Mouse (Mus musculus) gastrocnemius, postnatal 10 days (tissue): ENCODE measurements at regions not wholly inside any gene's neighbourhood (a gene's known extent, or its start where the extent isn't known, plus 50 kb on each side); places are given as distances from the start of the nearest gene placed in this dataset.

Experiments
- DNase-seq: peaks from one replicate; pipeline ENCODE4 v3.0.0; 2021; ENCODE audit warnings: mixed read lengths

DNA sequence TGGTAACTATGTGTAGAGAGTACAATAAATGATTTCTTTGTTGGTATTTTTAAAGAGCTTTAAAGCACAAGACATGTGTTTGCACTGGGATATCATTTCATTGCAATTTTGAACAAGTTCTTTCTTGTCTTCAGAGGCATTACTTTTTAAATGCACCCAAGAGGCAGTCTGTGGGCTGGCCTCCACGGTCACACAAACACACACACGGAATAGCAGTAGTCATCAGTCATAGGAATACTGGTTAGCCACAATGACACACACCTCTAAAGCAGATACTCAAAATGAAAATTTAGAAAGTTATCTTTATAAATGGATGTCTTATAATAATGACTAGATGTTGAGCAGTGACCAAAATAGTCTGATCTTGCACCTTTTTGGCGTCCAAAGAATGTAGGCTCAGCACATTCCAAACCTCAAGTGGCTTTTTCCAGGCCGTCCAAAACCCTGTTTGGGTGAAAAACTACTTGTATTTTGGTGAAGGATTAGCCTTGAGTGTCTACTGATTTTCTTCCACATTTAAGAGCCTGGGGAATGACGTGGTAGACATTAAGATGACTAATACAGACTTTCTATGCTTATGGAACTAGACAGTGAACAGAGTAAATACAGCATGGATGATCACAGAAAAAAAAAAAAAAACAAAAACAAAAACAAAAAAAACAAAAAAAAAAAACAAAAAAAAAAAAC, 658.5 kb downstream of the Inhba start:
- DNase-seq, result no peak

DNA sequence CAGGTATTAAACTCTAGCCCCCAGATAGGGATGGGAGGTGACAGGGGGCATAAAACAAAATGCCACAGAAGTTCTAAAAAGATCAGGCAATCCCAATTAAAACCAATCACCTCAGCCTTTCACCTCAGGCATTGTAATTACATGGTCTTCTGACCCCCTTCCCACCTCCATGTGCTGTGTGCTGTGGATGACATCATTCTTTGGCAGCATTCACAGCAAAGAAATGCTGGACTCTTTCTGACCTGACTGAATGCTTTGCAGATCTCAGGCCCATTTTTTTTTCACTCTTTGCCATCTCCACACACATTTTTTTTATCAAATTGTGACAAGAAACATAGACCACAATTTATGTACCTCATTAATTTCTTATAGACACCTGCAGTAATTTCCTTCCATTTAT, 659.1 kb downstream of the Inhba start:
- no peak for DNase-seq

DNA sequence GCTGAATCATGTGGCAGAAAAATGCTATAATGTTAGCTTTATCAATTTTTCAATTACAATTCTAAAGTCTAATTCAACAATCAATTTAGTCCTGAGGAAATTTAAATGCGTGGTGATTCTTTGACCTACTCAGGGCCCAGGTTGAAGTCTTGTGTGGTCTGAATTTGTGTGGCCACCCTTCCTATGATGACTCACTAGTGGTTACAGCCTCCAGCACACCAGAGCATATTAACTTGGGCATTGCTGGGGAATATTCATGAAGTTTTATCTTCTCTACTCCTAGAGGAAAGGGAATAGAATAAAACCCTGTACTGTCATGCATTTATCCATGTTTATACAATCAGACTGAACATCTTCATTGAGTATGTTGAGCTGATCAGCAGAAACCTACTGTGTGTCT, 665.2 kb downstream of the Inhba start:
- DNase-seq, result no peak

DNA sequence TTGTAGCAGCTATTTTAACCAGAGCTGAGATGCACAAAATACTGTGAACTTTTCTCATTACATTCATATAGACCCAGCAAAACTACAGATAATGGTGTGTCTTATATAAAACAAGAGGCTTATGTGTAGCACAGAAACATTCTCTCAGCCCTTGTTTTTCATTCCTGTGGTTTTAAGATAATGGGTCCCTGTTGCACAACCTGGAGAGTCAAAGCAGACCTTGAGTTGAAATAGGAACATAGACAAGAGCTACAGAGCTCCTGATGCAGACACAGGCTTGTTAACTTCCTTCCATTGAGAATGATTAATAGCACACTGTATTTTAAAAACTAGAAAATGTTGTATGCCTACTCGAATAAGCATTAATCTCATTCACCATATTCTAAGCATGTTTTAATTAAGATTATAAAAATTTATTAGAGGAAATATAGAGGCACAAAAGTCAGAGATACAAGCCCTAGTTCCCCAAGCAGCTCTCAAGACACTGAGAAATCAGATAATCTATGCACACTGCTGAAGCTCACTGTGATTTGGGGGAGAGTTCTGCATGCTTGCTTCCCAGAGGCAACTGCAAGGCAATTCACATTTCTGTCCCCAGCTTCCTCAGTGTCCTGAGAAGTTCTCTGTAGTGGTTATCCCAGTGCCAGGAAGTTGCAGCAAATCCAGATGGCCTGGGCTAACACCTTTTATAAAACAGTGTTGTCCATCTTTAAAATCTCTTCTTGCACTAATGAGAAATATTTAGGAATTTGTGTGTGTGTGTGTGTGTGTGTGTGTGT, 666.8 kb downstream of the Inhba start:
- DNase-seq, result no peak

DNA sequence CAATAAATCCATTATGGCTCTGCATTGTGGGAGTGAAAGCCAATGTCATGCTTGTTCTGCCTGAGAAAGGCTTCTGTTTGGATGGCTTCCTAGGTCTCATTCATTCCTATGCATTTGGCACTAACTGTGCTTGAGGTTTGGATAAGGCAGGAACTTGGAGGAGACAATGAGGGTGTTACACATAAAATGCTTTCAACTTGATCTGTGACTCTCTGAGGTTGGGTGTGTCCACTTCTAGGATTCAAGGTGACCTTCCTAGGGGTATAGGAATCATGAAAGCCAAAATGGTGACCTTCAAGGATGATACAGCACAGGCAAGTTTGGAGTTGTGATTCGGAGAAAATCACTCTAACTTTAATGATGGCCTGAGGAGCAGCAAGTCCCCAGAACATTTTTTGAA, 682.5 kb downstream of the Inhba start:
- no peak for DNase-seq

DNA sequence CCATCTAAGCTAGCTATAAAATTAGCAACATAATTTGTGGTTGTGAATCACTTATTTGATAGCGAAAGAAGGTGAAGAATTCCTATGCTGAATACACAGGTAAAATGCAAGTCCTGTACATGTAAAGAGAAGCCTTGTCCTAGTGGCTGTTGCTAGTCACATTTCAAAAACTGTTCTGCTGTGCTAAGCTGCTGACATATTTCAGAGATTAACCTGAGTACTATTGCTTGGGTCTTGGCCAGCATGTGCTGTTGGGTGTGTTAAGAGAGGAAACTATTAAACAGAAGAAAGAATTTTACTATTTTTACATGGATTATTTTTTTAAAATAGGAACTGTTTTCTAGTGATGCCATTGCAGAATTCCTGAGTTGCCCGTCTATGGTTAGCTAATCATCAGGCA, 689.3 kb downstream of the Inhba start:
- no peak for DNase-seq

DNA sequence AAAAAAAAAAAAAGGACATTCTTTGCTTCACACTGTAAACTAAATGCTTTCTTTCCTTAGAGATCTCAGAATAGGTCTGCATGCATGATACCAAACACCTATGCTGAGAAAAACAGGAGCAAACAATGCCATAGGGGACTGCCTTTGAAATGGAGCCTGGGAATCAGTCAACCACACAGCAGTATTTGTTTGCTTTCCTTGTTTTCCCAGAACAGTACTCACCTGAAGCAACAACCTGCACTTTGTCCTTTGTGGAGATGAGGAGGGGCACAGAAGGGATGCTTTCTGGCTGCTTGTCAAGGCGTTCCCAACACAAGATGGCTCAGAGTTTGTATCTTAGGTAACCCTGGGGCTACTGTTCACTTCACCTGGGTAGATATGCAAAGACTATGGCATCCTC, 690.5 kb downstream of the Inhba start:
- DNase-seq, result no peak

DNA sequence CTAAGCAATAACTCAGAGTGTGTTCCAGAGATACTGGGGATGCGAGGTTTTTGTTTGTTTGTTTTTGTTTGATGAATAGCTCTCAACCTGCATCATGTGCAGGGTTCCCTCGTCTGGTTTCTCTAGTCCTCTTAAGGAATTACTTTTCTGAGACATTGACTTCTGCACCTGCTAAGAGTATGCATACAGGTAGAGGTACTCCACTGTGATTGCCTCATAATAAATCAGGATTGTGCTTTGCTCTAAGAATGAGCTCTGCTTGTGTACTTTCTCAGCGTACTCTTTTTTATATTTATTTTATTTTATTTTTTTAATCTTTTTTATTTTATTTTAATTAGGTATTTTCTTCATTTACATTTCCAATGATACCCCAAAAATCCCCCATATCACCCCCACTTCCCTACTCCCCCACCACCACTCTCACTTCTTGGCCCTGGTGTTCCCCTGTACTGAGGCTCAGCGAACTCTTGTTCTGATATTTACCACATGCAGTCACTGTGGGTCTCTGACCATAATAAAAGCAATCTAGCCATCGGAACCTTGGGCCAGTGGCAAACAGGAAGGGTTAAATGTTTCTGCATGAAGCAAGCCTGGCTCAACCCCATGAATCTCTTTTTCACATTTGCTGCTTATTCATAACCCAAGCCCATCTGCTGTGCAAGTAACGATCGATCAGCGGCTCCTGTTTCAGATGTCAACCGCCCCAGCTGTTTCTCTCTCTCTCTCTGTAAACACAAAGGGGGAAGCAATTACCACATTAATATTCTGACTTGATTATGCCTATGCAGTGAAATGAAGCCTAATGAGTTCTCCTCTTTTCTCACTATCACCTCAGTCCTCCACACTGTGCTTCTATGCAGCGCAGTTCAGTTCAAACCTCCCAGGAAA, 693.8 kb downstream of the Inhba start:
- DNase-seq, result no peak

DNA sequence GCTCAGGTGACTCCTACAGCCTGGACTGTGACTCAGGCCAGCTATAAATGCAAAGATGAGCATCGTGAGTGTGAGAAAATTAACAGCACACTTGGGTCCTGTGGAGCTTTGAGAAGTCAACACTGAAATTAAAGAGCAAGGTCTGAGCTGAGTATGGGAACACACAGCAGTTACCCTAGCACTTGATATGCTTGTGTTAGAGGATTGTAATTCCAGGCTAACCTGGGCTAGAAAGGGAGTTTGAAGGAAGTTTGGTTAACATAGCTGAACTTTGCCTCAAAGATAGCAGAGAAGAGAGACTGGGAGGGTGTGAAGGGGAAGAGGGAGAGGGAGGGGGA, 694.4 kb downstream of the Inhba start:
- DNase-seq, result no peak

DNA sequence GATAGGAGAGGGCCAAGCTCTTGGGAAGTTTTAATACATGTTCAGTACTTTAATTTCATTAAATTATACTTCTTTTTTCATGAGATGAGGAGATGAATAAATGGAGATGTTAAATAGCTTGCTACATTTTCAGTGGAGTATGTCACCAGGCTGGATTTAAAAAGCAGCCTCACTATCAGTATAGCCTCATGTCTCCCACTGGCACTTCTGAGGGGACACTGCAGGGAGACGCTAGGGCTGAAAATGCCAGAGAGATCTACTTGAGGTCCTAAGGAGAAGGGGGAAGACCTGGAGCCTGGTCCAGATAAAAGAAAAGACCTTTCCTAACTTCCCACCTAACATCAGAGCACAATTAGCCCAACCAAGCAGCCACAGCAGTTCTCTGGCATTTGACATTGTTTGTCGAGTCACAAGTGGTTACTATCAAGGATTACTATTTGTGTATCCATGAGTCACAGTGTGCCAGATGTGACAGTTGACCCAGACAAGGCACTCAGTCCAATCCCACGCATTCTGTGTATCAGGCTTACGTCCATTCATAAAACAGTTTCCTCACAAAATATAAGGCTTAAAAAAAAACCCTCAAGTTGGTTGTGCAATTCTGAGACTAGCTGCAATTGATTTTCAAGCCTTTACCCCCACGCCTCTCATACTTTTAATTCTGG, 703.8 kb downstream of the Inhba start:
- DNase-seq, result no peak

DNA sequence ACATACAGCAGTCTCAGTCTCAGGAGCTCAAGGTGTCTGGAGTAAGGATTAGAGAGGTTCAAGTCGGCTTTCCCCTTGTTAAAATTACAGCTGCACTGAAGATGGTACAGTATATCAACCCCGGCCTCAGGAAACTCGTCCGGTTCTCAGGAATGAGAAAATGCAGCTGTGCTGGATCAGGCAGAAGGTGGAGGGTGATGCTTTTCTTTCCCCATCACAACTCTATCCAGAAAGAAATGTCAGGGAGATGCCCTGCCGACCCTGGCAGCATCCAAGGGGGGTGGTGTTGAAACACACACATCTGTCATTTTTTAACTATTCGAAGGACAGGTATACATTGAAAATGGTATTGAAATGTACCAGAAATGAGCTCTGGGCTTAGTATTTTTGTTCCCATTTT, 704.7 kb downstream of the Inhba start:
- DNase-seq, result no peak

DNA sequence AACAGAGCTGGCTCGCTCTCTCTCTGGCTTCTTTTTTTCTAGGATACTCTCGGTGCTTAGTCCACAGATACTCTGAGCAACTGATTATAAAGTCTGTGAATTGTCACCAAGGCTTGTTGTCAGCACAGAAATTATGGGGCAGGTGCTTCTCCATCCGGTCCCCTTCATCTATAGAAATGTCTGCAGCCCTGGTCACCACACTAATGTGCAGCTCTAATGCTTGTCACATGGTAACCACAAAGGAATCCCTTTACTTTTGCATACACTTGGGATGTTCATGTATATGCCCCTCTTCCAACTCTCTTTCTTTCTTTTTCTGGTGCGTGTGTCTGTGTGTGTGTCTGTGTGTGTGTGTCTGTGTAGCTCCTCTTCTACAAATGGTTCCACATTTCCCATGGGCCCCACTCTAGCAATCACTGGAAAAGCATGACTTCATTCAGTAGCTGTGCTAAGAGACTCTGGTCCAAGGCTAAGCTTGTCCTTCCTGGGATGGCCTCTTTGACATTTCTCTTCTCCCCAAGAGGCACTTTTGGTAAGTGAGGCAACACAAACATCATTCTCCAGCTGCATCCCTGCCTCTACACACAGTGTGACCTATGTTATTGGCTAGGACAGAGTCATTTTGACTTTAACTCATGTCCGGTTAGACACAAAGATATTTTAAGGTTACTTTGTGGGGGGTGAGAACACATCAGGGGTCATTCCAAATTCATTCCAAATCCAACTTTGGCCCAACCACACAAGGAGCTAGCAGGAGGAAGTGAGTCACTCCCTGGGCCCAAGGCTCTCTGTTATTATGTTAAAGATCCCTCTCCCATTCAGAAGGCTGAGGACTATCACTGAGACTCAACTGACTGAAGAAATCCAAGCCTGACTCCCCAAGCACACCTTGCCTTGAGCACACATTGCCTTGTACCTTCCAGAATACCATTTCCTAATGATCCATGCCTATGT, 705.4 kb downstream of the Inhba start:
- no peak for DNase-seq

DNA sequence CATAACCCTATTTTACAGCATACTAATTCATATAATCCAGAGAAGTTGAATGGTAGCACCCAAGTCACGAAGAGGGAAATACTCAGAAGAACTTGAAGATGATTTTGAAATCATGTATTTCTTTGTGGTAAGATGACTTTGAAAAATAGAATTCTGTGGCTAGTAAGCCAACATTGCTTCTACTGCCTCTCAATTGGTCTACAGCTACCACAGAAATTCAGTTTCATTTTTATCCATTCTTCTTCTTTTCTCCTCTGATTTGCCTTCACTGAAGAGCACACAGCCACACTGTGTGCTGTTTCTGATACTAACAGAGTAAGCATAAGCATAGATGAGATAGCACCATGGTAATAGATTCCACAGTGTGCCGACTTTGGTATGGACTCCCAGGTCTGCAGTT, 708.4 kb downstream of the Inhba start:
- no peak for DNase-seq

DNA sequence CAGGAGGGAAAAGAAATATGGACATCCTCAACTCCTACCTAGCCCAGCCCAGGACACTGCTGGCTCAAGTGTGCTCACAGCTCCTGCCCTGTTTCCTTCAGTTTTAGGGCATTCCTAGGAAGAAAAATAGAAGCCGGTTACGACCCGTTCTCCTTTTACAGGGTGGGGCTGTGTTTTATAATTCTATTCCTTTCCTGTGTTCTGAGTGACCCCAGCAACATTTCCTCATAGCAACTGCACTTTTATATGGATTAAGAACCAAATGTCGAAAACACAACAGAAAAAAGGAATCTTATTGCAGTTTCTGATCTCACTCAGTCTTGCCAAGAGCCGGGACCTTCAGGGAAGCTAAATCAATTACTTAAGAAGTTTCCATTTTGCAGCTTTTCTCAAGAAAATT, 713.7 kb downstream of the Inhba start:
- no peak for DNase-seq

DNA sequence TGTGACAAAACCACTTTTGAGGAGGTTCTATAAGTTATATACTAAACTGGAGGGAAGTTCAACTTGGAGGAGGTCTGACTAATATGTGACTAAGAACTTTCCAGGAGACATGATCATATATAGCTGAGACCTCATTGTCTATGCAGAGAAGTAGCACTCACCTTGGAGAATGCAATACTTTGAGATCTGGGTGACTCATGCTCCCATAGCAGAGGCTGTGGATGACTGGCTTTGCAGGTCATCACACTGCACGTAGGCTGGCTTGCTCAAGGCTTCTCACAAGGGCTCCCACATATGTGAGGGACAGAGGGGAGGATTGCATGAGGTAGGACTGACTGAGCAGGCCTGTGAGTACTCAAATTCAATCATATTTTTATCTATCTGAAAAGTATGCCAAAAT, 726.7 kb downstream of the Inhba start:
- DNase-seq, result no peak

DNA sequence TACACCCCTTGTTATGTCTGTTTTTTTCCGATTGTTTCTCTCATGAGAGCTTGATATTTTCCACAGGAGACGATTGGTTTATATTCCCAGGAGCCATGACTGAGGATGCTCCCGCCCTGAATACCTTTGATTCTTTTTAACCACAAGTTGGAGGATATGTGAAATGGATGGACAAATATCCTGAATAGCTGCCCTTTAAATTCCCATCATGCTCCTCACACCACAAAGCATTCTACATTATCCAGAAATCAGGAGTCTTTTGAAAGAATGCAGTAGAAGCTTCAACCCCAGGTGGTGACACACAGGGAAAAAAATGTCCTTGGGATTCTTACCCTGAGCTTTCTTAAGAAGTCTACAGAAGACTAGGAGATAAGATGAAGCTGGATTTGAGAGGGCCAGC, 727.9 kb downstream of the Inhba start:
- no peak for DNase-seq

DNA sequence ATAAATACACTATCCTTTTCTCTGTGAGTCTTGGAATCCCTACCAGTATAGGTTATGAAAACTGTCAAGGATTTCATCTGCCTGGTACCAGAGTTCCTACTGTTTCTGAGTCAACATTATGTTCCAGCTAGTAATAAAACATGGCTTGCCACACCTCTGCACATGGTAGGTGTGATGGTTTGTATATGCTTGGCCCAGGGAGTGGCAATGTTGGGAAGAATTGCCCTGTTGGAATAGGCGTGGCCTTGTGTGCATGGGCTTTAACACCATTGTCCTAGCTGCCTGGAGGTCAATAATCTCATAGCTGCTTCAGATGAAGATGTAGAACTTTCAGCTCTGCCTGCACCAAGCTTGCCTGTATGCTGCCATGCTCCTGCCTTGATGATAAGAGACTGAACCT, 732.6 kb downstream of the Inhba start:
- no peak for DNase-seq

DNA sequence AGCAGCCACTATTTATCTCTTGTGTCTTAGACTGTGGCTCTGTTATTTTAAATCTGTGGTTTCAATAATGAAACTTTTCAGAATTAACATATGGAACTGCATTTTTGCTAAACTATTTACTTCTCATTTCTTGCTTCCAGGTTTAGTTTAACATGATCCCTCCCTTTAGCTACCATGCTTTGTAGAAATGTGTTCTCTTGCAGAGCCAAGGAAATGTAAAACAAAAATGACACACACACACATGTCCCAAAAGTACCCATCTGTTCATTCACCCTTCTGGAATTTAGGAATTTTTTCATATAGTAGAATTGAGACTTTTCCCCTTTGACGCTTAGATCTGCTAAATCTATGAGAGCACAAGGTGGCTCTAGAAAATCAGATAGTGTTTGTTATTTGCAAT, 734.0 kb downstream of the Inhba start:
- DNase-seq, result no peak

DNA sequence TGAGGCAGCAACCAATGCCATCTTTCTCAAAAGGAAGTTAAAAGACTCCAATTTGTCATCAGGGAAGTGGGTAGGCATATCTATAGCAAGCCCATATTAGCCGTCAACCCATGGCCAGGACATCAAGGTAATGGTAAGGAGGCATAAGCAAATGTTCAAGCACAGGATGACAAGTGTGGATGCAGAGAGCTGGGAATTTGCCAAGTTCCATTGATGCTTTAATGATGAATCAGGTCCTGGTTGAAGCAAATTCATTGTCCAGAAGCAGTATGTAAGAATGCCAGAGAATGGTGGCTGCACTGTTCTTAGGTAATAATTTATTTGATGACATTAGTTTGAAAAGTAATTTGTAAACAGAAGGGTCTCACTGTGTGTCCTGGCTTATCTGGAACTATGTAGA, 734.8 kb downstream of the Inhba start:
- DNase-seq, result no peak

DNA sequence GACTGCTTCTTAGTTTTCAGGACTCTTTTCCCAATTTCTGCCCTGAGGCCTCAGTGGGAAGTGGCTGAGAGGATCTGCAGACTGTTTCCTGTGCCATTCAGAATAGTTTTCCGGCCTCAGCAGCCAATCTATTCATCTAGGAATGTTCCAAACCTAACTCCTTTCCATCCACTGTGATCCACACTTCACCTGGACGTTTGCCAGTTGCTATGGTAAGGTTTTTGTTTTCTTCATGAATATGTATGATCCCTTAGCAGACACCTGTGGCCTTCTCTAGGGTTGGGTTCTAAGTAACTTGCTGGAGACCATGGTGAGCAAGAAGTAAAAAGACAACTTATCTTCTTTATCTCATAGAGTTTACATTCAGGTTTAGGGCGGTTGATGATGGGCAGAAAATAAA, 744.6 kb downstream of the Inhba start:
- DNase-seq, result no peak

DNA sequence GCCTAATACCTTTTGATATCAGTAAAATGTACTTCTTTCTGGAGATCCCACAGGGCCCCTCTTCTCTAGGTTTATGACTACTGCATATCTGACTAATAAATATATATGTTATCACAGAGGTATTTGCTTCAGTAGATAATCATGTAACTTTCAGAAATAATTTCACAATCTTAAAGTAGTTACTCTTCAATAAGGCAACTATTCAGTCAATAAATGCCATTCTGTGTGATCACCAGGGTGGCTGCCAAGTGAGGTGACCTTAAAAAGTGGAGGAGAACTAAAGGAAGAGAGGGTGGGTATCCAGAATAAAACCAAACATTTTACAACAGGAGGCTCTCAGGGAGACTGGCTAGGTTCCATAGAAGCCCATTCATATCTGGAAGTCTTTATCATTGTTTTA, 748.4 kb downstream of the Inhba start:
- DNase-seq, result no peak

DNA sequence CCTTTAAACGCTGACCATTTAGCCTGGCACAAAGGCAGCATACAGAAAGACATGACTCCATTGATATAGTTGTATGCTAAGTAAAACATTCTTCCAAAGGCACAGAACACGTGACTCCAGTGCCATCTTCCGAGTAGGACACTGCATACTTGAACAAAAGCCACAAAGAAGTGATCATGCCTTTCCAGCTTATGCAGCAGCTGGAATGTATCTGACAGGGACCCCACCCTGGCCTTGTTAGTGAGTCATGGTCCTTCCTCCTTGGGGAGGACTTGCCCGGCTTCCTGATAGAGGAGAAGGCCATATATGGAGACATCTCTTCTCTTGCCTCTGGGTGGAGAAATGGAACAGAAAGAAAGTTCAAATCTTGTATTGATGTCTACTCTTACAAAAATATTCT, 749.8 kb downstream of the Inhba start:
- DNase-seq, result no peak
